Mouse (Mus musculus) cerebellum, postnatal 25 days (tissue): Measurements from ENCODE around the gene Prss28.

Source experiments
- DNase-seq, 2 experiments: peaks; one replicate each; pipeline ENCODE4 v3.0.0; 2021; ENCODE audit warnings: mixed read lengths in 2 of 2

Gene Prss28

DNA sequence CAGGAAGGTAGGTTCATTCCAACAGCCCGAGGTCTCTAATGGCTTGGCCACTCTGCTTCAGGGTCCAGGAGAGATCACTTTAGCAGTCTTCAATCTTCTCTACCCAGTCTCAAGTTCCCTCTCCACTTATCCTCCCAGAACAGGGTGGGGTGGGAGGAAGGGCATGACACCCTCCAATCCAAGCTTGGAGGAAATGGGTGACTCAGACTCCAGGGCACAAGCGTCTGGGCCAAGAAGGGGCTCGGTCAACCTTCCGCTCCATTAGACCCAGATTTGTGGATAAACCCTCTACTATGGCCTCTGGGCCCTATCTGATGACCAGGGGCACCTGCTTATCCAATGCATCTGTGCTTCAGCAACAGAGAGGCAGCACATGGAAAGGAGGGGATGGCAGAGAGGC lies 37.0 kb downstream of the Prss28 start, which contains the start of gene Tpsab1:
Gene Tpsab1, minus strand, starts transcription at position 101 of the 400 bp plus-strand sequence.
- DNase-seq: no peak

DNA sequence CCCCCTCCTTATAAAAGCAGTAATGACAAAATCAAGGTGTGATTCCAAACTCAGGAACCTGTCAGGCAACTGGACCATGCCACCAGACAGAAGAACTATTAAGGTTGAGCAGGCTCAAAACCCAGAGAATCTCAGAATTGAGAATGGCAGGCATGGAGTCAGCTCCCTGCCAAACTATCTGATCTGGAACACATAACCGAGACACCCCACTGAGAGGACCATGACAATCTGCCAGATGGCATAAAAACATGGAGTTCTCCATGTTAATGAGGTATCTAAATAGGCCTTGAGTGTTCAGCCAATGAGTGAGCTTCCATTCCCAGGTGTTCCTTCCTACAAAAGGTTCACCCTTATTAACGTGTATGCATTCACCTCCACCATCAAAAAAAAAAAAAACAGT lies 52.8 kb downstream of the Prss28 start:
- no peak for DNase-seq
